Mouse (Mus musculus) yolk sac, embryonic 10.5 days (tissue): ENCODE data around the gene Inka1.
"Not testable (repeated sequence)": the region's sequence is repeated elsewhere in the genome, so short reads cannot be mapped to it uniquely, and the experiment has no call there.

ENCODE experiments used
- DNase-seq: peaks from one replicate; pipeline ENCODE4 v3.0.0-alpha.2; 2017; ENCODE audit warnings: low spot score

Inka1 gene

GRCm38 (mm10) chr9:107985131-107986119 lies at the start of gene Inka1:
TSS of gene Inka1 (minus strand) at chr9:107985879.
- DNase-seq: peak; percentile 89

GRCm38 (mm10) chr9:108032126-108032525 lies 46.4 kb upstream of the Inka1 start:
- DNase-seq: no peak

- DNase-seq: no peak
Observed at GRCm38 (mm10) chr9:108027867-108028266, 42.2 kb upstream of the Inka1 start.

- DNase-seq: no peak
Observed at GRCm38 (mm10) chr9:108026584-108026983, 40.9 kb upstream of the Inka1 start.

GRCm38 (mm10) chr9:108023216-108023615 lies 37.5 kb upstream of the Inka1 start:
- DNase-seq: no peak

- DNase-seq: no peak
Observed at GRCm38 (mm10) chr9:108020741-108021140, 35.1 kb upstream of the Inka1 start.

GRCm38 (mm10) chr9:108017127-108017526 lies 31.4 kb upstream of the Inka1 start:
- no peak for DNase-seq

- DNase-seq: not testable (repeated sequence)
Observed at GRCm38 (mm10) chr9:108013577-108013976, 27.9 kb upstream of the Inka1 start.

- DNase-seq: no peak
Observed at GRCm38 (mm10) chr9:108010385-108010784, 24.7 kb upstream of the Inka1 start.

GRCm38 (mm10) chr9:108008041-108008440 lies 22.4 kb upstream of the Inka1 start:
- peak; percentile 32 for DNase-seq

- DNase-seq: no peak
Observed at GRCm38 (mm10) chr9:108003531-108003890, 17.8 kb upstream of the Inka1 start.

GRCm38 (mm10) chr9:108002778-108003530 lies 17.3 kb upstream of the Inka1 start:
- no peak for DNase-seq

- peak; percentile 99 for DNase-seq
Observed at GRCm38 (mm10) chr9:108001922-108002770, 16.5 kb upstream of the Inka1 start, which contains the start of gene Ip6k1. TSS of gene Ip6k1 (plus strand) at chr9:108002501.

GRCm38 (mm10) chr9:107996049-107996448 lies 10.4 kb upstream of the Inka1 start, which contains the start of gene Gm20662:
TSS of gene Gm20662 (plus strand) at chr9:107996349.
- DNase-seq: no peak

- DNase-seq: no peak
Observed at GRCm38 (mm10) chr9:107995513-107995912, 9.8 kb upstream of the Inka1 start.

GRCm38 (mm10) chr9:107994464-107994863 lies 8.8 kb upstream of the Inka1 start:
- no peak for DNase-seq

- no peak for DNase-seq
Observed at GRCm38 (mm10) chr9:107993013-107993412, 7.3 kb upstream of the Inka1 start.

- no peak for DNase-seq
Observed at GRCm38 (mm10) chr9:107992197-107992596, 6.5 kb upstream of the Inka1 start, which contains the start of gene Cdhr4. TSS of gene Cdhr4 (plus strand) at chr9:107992497.

GRCm38 (mm10) chr9:107987950-107988349 lies 2.3 kb upstream of the Inka1 start:
- DNase-seq: no peak

GRCm38 (mm10) chr9:107986376-107986775 lies 697 bp upstream of the Inka1 start:
- DNase-seq: peak; percentile 82

- no peak for DNase-seq
Observed at GRCm38 (mm10) chr9:107984754-107985055, 974 bp downstream of the Inka1 start.
